Mouse (Mus musculus) B cell, adult 2 months (primary cell): Measurements from ENCODE around the gene Sumf1.
A peak's percentile ranks its signal among the peaks of the same experiment; 100 is the strongest.

ENCODE experiments used
- DNase-seq, 2 experiments: peaks; one replicate each; pipeline ENCODE4 v3.0.0; 2022

The Sumf1 gene

DNA sequence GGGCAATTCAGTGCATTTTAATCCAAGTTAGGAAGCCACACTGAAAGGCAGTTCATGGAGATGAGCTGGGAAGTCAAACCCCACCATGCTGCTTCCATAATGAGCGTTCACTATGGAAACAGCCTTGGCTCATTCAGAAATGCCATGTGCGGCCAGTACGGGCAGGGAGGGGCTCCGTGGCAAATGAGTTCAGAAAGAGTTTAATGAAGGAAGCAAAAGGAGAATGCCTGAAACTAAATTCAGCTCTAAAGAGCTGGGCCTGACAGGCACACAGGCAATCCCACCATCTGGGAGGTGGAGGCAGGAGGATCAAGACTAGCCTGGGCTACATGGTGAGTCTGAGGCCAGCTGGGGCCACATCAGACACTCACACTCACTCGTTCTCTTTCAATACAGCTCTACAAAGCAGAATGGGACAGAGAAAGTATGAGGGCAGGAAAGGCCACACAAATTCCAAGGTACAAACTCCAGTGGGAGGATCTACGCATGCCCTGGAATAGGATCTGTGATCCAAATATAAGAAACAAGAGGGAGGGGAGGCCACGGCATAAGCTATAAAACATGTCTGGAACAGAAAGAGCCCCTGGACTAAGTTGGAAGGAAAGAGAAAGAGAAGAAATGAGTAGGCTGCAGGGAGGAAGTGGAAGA is 39.3 kb downstream of the Sumf1 start:
- no peak for DNase-seq

DNA sequence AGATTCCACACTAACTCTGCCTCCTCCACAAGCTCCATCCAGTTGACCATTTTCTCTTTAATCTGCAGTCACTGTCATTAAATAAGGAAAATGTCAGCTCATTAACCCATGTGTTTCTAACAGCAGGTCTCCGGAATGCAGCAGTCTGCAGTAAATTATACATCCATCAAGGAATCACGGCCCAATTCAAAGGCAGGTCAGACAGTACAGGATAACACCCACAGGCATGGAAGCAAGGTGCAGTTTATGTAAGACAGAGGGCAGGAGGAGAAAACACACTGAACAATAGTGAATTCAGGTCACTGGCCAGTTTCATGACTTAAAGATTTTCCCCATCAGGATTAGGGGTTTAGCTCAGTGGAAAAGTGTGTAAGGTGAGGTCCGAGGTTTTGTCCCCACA is 40.1 kb downstream of the Sumf1 start:
- DNase-seq: no peak

DNA sequence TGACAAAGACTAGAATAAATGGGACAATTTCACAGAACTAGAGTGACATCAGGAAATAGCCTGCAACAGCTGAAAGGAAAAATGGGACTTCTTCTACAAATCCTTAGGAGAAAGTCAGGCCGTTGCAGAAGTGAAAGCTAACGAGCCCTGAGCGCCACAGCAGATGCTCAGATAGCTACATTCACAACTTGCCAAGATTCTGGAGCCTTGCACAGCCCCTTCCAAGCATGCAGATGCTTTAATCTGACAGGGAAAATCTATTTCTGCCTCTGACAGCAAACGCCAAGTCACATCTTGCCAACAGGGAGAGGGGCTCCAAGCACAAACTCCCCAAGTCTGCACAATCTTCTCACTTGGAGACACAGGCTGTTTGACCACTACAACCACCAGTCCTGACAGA is 42.6 kb downstream of the Sumf1 start:
- no peak for DNase-seq

DNA sequence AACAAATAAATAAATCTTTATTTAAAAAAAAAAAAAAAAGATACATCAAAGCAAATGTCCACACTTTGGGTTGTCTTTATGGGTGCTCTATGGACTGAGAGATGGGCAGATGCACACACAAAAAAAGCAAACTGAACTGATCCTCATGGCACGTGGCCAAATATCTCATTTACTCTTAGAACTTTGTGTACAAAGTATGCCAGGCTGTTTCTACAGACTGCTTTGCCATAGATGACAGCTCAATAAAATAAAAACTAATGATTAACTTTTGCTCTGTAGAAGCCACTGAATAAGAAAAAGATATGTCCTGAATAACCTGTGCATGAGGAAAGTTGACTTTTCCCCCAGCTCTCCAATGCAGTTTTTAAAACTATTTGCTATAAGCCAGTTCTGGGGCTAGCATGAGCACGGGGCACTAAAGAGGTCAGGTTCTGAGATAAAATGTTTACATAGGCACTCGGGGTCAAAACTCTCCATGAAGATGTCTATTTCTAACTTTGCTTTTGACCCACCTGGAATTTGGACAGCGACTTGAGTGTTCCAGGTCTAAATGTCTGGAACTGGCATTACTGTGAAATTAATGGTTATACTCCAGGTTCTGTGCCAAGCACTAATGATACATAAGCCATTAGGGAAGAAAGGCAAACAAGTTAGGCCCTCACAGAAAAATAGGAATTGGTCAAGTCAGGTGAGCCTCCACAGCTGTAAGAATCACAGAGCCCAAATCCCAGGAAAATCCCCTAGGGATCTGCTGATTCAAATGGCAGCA is 44.5 kb downstream of the Sumf1 start:
- DNase-seq: no peak

DNA sequence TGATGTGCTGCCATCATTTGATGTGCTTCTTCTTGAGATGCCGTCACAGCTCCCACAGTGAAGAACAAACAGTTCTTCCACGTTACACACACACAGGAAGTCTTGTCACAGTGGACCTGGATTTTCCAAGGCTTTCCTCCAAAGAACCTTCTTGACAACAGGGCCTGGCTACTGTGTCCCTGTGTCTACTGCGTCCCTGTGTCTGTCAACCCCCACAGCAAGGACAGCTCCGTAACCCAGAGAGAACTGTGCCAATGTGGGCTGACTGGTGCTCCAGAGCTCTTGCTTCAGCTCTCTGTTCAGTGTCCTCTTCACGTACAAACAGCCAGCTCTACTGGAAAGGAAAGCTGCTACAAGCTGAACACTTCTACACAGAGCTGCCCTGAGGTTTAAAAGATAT is 48.4 kb downstream of the Sumf1 start:
- no peak for DNase-seq

DNA sequence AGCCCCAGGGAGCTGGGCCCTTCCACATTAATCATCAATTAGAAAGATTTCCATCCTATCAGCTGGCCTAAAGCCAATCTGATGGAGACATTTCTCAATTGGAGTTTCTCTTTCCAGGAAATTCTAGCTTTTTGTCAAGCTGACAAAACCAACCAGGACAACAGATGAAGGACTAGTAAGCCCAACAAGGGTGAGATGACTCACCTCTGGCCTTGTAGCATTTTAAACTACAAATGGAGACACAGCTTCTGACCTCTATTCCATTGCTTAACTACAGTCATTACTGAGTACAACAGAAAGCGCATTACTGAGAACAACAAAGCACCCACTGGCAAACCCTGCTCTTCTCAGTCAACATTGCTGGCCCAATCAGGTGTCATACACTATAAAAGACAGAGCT is 49.1 kb downstream of the Sumf1 start:
- DNase-seq: no peak

DNA sequence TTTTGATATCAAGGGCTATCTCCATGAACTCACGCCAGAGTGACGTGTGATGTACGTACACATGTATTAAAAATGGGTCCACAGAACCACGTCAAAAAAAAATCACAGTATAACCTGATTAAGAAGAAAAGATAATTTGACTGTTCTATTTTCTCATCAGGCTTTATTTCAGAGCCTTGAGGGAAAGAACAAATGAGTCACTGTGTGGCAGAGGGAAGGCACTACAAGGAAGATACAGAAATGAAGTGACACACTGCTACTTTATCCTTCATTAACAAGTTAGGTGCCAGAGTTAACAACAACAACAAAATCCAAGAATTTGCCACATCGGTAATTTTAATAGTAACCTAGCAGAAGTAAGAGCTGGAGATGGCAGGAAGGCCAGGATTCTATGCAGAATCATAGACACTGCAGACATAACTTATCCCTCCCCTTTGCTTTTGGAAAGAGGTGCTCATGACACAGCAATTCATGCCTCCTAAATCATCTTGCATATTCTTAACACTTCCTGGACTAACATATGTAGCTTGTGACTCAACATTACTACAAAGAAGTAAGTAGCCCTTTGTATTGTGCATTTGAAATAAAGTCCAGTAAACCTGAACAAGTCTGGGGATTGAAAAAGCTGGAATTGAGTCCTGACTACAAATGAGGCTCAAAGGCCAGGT is 53.0 kb downstream of the Sumf1 start:
- no peak for DNase-seq

DNA sequence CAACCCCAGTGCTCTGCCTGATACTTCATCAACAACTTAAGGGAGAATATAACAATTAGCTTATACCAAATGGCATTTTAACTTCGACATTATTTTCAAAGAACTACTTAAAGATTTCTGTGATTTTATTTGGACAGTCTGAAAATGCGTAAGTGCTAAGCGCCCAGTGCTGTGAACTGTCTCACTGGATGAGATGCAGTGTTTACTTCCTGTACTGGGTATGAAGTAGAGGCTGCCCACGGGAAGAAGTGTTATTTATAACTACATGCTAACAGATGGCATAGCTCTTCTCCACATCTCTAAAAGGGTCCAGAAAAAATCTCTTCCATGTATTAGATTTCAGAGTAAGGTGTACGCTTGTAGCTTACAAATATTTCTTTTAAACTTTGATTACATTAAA is 54.7 kb downstream of the Sumf1 start:
- no peak for DNase-seq

DNA sequence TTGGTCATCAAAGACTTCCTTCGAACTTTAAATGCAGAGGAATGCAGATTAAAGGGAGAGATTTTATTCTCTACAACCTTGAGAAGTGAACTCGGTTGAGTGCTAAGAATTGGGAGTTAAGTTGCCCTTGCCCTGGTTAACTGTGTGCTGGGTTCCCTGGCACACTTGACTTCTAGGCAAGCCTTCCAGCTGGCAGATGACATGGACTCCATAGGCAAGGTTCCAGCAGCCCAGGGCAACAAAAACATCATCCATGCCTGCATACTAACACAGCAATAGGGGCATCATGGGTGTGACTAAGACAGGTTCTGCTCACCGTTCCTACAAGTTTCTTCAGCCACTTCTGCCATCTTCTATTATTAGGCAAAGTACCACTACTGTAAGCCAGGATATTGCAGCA is 58.8 kb downstream of the Sumf1 start:
- no peak for DNase-seq

DNA sequence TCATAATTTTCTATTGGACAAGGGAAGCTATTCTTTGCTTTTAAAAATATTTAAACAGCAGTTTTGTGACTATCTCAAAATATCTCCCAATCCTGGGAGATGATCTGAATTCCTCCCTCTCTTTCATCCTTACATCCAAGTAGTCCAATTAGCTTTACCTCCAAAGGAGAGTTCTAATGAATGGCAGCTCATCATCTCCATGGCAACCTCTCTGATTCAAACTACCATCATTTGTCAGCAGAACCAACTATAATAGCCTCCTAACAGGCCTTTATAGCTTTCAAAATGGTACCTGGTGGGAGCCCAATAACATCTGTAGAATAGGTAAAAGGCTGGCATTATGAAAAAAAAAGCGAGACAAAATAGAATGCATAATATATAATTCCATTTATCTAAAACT is 59.9 kb downstream of the Sumf1 start:
- no peak for DNase-seq

DNA sequence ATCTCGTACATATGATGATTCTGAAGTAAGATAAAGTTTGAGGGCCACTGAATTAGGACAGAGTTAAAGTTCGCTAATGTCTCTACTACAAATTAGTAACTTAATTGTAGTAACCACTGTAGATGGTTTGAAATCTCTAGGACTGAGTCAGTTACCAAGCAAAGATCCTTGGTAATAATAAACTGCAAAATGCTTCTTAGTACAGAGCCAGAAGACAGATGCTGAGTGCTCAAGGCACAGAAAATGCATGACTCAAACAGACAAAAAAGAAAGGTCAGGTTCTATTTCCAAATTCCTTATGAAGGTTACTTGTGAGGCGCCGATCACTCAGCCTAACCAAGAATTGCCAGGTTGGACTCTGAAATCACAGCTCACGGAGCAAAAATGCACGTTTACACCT is 67.5 kb downstream of the Sumf1 start:
- DNase-seq: no peak

DNA sequence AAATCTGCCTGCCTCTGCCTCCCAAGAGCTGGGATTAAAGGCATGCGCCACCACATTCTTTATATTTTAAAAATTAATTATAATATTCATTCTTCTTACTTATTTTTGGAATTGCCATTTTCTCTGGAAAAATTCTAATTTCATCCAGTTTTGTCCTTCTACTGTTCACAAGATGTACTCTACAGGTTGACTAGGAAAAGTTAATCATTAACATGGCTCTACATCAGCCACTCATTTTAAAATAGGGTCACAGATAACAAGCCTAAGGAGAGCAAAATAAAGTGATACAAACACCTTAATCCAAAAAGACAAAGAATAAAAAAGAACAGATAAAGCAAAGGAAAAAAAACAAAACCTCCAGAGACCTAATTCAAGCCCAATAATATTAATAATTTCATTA is 70.4 kb downstream of the Sumf1 start:
- no peak for DNase-seq

DNA sequence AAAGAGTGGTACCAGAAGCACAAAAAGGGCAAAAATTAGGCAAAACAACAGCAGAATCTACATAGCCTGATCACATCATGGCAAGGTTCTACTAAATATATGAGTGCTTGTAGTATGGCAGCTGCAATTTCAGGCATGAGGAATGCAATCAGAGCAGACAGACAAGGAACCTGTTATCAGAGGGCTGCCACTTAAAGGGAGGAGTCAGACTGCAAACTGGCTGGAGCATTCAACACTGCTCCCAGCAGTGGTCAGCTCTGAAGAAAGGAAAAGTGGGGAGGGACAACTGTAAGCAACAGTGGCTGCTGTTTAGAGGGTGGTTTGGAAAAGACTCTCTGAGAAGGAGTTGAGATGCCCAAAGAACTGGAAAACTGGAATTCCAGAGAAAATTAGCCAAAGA is 73.7 kb downstream of the Sumf1 start:
- DNase-seq: no peak

DNA sequence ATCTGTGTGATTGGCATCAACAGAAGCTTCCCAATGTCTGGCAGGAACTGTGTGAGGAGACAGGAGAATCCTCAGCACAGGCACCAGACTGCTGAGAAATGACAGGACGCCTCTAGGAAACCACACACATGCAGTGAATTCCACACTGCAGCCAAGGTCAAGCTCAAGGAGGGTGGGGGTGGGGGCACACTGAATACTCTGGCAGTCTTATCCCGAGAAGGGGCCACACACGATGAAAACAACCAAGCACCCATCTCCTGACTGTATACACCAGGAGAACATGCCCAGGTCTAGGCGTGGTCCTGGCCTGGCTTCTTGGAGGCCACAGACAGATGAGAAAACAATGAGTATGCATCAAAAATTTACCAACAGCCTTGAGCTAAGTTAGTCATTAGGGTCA is 75.0 kb downstream of the Sumf1 start:
- DNase-seq: no peak

DNA sequence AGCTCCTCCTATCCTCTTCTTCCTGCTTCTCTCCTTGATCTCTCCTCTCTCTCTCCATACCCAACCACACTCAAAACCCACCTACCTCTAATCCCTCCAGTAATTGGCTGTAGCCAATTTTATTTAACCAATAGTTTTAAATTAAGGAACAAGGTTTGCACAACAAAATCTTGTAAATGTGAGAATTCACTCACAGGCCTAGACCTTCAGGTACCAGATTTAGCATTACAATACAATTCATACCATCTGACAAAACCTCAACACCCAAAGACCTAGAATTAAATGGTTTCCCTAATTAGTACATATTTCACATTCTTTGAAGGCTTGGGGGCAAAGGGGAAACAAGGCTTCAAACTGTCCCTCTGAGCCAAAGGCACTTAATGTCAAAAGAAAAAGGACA is 78.0 kb downstream of the Sumf1 start:
- no peak for DNase-seq

DNA sequence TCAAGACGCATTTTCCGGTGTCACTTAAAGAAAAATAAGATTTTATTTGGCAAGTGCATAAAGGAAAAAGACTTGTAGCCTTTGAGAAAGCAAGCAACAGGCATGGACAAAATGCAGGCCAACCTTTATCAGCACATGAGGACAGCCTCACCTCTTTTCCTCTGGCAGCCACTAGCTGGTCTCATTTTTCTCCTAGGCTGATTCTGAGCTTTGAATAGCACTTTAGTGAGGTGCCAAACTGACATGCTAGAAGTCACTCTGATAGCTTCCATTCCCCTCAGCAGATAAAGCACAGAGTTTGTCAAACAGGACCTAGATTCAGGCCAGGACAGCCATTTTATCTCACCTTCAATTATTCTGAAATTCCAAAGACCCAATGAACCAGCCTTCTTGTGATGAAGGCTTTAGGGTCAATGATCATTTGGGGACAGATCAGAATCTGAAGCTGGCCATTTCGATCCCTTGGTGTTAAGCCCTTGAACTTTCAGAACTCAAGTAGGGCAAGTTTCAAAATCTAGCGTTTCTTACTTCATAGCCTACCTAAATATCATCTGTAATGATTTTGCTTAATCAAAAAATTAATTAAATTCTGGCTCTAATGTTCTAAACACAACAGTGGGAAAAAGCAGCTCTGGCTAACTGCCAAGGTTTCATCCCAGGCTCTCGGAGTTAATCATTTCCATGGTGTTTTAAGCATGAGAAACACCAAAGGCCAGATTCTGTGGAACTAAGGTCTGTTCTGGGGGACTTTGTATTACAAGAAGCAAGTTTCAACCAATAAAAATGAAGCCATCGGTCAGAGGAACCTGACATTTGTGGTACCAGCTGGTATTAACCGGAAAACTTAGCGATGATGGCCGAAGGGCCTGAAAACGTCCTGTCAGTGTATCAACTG is 83.2 kb downstream of the Sumf1 start:
- DNase-seq: no peak

DNA sequence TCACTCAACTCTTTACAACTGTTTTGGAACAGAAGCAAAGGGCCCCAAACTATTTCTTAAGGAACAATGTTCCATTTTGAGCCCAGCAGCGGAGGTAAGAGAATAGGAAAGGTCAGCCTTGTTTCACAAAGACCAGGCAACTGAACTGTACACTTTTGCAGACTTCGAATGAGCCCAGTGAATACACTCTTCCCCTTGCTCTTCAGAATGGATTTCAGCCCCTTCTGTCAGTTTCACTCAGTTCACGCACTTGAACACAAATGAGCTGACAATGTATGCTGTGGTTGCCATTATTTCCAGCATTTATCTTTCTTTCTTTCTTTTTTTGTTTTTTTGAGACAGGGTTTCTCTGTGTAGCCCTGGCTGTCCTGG is 86.5 kb downstream of the Sumf1 start:
- DNase-seq: no peak

DNA sequence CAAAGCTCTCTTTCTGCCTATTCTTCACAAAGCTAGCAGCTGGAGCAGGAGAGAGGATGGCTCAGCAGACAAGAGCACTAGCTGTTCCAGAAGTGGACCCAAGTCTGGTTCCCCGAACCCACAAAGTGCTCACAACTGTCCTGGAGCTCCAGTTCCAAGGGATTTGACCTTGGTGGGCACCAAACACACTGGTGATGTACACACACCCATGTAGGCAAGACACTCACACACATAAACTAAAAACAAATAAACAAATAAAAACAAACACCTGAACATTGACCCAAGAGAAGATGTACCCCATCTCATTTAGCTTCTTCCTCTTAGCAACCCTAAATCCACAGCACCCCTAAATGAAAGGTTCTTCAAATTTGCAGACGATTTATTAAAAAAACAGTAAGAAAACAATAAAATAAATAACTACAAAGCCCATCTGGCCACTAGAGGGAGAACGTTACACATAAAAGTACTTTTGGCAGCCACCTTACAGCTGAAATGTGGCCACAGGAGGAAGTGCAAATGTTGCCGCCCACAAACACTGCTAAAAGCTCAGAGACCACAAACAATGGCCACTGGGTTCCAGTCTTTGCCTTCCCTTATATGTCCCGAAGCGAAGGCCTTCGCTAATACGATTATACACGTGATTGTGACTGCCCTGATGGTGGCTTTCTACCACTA is 87.1 kb downstream of the Sumf1 start:
- peak; percentile 70 to 75 for DNase-seq

DNA sequence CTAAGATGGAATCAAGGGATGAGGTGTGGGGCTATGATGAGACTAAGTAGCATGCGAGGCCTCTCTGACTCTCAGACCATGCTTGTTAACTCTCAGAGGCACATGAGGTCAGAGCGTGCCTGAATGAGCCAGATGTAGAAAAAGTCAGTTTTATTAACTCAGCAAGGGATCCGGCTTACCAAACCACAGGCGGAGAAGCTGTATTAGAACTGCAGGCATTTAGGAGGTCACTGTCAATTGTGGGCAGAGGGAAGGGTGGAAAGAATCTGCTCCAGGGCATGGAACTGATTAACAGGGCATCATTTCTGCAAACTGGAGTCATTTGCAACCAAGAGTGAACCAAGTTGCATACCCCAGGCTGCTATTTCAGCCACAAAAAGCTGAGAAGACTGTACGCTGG is 89.9 kb downstream of the Sumf1 start:
- DNase-seq: no peak

DNA sequence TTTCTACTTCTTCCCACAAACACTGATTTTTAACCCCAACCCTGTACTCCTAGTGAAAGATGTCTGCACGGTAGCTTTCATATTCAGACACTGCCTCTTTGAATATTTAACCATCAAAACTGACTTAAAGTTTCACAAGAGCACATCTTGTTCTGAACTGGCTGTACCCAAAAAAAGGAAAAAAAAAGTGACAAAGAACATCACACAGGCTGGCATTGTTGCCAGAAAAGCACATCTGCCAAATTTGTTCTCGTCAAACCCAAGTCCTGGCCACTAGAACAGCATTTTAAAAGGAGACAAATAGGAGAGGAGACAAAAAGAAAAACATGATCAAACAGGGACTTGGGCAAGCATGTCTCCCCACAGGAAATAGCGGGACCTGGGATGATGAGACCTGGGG is 91.9 kb downstream of the Sumf1 start:
- no peak for DNase-seq

DNA sequence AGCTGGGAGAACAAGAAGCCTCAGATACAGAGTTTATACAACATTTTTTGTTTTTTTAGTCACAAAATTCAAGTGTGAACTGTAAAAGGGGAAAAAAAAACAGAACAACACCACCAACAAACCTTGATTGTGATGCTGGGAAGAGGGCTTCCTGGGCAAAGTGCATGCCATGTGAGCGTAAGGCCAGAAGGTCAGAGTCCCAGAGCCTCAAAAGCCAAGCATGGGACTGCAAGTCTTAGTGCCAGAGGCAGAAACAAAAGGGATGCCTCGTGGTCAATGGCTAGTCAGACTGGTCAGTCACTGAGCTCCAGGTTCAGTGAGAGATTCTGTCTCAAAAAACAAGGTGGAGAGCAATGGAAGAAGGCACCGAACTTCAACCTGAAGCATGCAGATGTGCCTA is 92.7 kb downstream of the Sumf1 start:
- DNase-seq: no peak

DNA sequence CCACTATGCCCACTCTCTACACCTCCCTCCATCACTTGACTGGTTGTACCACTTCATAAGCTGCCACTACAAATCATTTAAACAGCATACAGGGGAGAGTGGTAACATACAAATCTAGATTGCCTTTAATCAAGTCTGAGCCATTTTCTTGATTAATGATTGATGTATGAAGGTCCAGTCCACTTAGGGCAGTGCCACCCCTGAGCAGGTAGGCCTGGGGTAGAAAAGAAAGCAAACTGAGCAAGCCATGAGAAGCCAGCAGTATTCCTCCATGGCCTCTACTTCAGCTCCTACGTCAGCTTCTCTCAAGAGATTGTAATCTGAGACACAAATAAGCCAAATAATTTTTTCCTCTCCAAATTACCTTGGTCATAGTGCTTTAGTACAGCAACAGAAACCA is 94.1 kb downstream of the Sumf1 start:
- no peak for DNase-seq

DNA sequence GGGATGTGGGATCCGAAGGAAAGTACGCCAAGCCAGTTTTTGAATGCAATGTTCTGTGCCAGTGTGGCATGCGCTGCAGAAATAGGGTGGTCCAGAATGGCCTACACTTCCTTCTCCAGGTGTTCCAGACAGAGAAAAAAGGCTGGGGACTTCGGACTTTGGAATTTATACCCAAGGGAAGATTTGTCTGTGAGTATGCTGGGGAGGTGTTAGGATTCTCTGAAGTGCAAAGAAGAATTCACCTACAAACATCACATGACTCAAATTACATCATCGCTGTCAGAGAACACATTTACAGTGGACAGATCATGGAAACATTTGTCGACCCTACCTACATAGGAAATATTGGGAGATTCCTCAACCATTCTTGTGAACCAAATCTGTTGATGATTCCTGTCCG is 109.5 kb downstream of the Sumf1 start:
- no peak for DNase-seq
